Mouse (Mus musculus) CH12.LX (cell line): ENCODE measurements around the gene Alyref2. TPM values are rescaled to one million over a fixed set of nuclear protein-coding genes. Genes with fewer than 3 reads are reported as not detected.

Experiments used
- DNase-seq: peaks from one replicate; pipeline ENCODE4 v3.0.0-alpha.2; 2013; ENCODE audit errors: extremely low read depth
- H3K27ac ChIP-seq: 2 replicates; pipeline ENCODE4 v1.5.1; 2012; ENCODE audit warnings: low read depth, mild to moderate bottlenecking, control low read depth, moderate library complexity; ENCODE audit not compliant: insufficient read depth
- H3K27me3 ChIP-seq: replicated peaks from 2 replicates; pipeline ENCODE3; 2012; ENCODE audit warnings: inconsistent platforms
- H3K36me3 ChIP-seq, 2 experiments: replicated peaks in 1 of 2; 2 replicates each; pipeline versions ENCODE3 to v1.6.1; 2012; ENCODE audit warnings: inconsistent platforms in 1 of 2, low read length in 1 of 2, mild to moderate bottlenecking in 1 of 2, mixed read lengths in 1 of 2, moderate library complexity in 1 of 2; ENCODE audit not compliant: control insufficient read depth in 1 of 2, insufficient read depth in 1 of 2
- H3K4me1 ChIP-seq, 2 experiments: 2 replicates each; pipeline ENCODE4 v1.6.1; 2012; ENCODE audit warnings: inconsistent platforms in 1 of 2, moderate library complexity in 1 of 2; ENCODE audit not compliant: insufficient read depth in 2 of 2, control insufficient read depth in 1 of 2
- H3K4me2 ChIP-seq: 2 replicates; pipeline ENCODE4 v1.6.1; 2012; ENCODE audit warnings: low read depth, mild to moderate bottlenecking, control low read depth; ENCODE audit not compliant: poor library complexity, insufficient read depth, severe bottlenecking
- H3K4me3 ChIP-seq, 3 experiments: fragments of 150-350 bp in 1 of 3; sonication (generic) in 1 of 3; replicated peaks in 1 of 3; 2 replicates each; pipeline versions ENCODE3 to v1.5.1; 2011 to 2012; ENCODE audit warnings: low read depth in 2 of 3, low read length in 2 of 3, mild to moderate bottlenecking in 2 of 3, moderate library complexity in 2 of 3, control low read depth in 1 of 3, improper control_type of control experiment in 1 of 3, inconsistent platforms in 1 of 3, mixed read lengths in 1 of 3; ENCODE audit not compliant: poor library complexity in 1 of 3
- H3K79me2 ChIP-seq: replicated peaks from 2 replicates; pipeline ENCODE4 v1.6.1; 2012; ENCODE audit warnings: mild to moderate bottlenecking, moderate library complexity; ENCODE audit not compliant: control insufficient read depth, poor library complexity, insufficient read depth, severe bottlenecking; ENCODE audit errors: extremely low read depth
- H3K9ac ChIP-seq: 2 replicates; pipeline ENCODE4 v1.6.1; 2012; ENCODE audit warnings: low read depth, mild to moderate bottlenecking, control low read depth, moderate library complexity; ENCODE audit not compliant: insufficient read depth
- H3K9me3 ChIP-seq: replicated peaks from 2 replicates; pipeline ENCODE3; 2012; ENCODE audit warnings: low read length, inconsistent platforms, mixed read lengths
- BHLHE40 ChIP-seq: IDR thresholded peaks from 2 replicates; pipeline ENCODE4 v1.6.1; 2011; ENCODE audit warnings: mild to moderate bottlenecking, low read depth, low read length, improper control_type of control experiment
- CHD1 ChIP-seq: IDR thresholded peaks from 2 replicates; pipeline ENCODE4 v1.6.1; 2012; ENCODE audit warnings: low read depth, low read length, improper control_type of control experiment, inconsistent platforms
- CHD2 ChIP-seq: IDR thresholded peaks from 2 replicates; pipeline ENCODE4 v1.6.1; 2011; ENCODE audit warnings: low read length, improper control_type of control experiment
- CTCF ChIP-seq, 2 experiments: IDR thresholded peaks in 1 of 2; conservative IDR thresholded peaks in 1 of 2; 2 replicates each; pipeline ENCODE4 v1.5.1; 2011 to 2012; ENCODE audit warnings: low read depth in 2 of 2, low read length in 2 of 2, improper control_type of control experiment in 1 of 2, inconsistent platforms in 1 of 2, mild to moderate bottlenecking in 1 of 2, moderate library complexity in 1 of 2
- ELF1 ChIP-seq: IDR thresholded peaks from 2 replicates; pipeline ENCODE4 v1.6.1; 2014; ENCODE audit warnings: low read depth, mild to moderate bottlenecking, inconsistent platforms, low read length, improper control_type of control experiment
- HCFC1 ChIP-seq: IDR thresholded peaks from 2 replicates; pipeline ENCODE4 v1.6.1; 2012; ENCODE audit warnings: low read depth, mild to moderate bottlenecking, inconsistent platforms, low read length, improper control_type of control experiment
- JUN ChIP-seq: IDR thresholded peaks from 2 replicates; pipeline ENCODE4 v1.6.1; 2011; ENCODE audit warnings: low read depth, mild to moderate bottlenecking, low read length, improper control_type of control experiment, moderate library complexity; ENCODE audit not compliant: insufficient read depth
- KAT2A ChIP-seq: IDR thresholded peaks from 2 replicates; pipeline ENCODE4 v1.6.1; 2012; ENCODE audit warnings: low read length, improper control_type of control experiment, inconsistent platforms; ENCODE audit not compliant: insufficient replicate concordance
- MAFK ChIP-seq: IDR thresholded peaks from 2 replicates; pipeline ENCODE4 v1.6.1; 2011; ENCODE audit warnings: low read length, improper control_type of control experiment; ENCODE audit not compliant: insufficient replicate concordance
- MAX ChIP-seq: IDR thresholded peaks from 2 replicates; pipeline ENCODE4 v1.6.1; 2011; ENCODE audit warnings: low read length, improper control_type of control experiment
- MAZ ChIP-seq: IDR thresholded peaks from 2 replicates; pipeline ENCODE4 v1.6.1; 2012; ENCODE audit warnings: low read depth, mild to moderate bottlenecking, inconsistent platforms, low read length, improper control_type of control experiment, moderate library complexity
- MXI1 ChIP-seq: IDR thresholded peaks from 2 replicates; pipeline ENCODE4 v1.6.1; 2011; ENCODE audit warnings: mild to moderate bottlenecking, low read depth, low read length, improper control_type of control experiment
- MYC ChIP-seq: IDR thresholded peaks from 2 replicates; pipeline ENCODE4 v1.6.1; 2011; ENCODE audit warnings: low read depth, mild to moderate bottlenecking, improper control_type of control experiment, low read length
- NELFE ChIP-seq: IDR thresholded peaks from 2 replicates; pipeline ENCODE4 v1.6.1; 2011; ENCODE audit warnings: low read depth, low read length, improper control_type of control experiment
- RCOR1 ChIP-seq: conservative IDR thresholded peaks from 2 replicates; pipeline ENCODE4 v1.6.1; 2012; ENCODE audit warnings: low read depth, mild to moderate bottlenecking, inconsistent platforms, low read length, improper control_type of control experiment
- SIN3A ChIP-seq: IDR thresholded peaks from 2 replicates; pipeline ENCODE4 v1.6.1; 2012; ENCODE audit warnings: low read length, improper control_type of control experiment, inconsistent platforms
- SMC3 ChIP-seq: IDR thresholded peaks from 2 replicates; pipeline ENCODE4 v1.6.1; 2011; ENCODE audit warnings: low read depth, low read length, improper control_type of control experiment
- TBP ChIP-seq: conservative IDR thresholded peaks from 2 replicates; pipeline ENCODE4 v1.6.1; 2011; ENCODE audit warnings: low read depth, low read length, improper control_type of control experiment
- UBTF ChIP-seq: IDR thresholded peaks from 2 replicates; pipeline ENCODE4 v1.6.1; 2012; ENCODE audit warnings: low read depth, mild to moderate bottlenecking, inconsistent platforms, low read length, improper control_type of control experiment, moderate library complexity
- USF1 ChIP-seq: IDR thresholded peaks from 2 replicates; pipeline ENCODE4 v1.6.1; 2014; ENCODE audit warnings: low read depth, mild to moderate bottlenecking, inconsistent platforms, low read length, improper control_type of control experiment
- dilution Hi-C: fragments of 300-500 bp; cut with MboI; formaldehyde crosslinking; loops from 2 replicates; pipeline ENCODE4 v1.14.3; 2020; ENCODE audit warnings: low sequenced_read_pairs; ENCODE audit not compliant: extremely low pct_unique_long_range_greater_than_20kb, extremely low pct_ligation_motif_present
- in situ Hi-C: fragments of 300-500 bp; cut with MboI; formaldehyde crosslinking; loops from 3 replicates; pipeline ENCODE4 v1.14.3; 2019; ENCODE audit warnings: low sequenced_read_pairs, low pct_ligation_motif_present, low pct_unique_long_range_greater_than_20kb, mixed read lengths
- polyA plus RNA-seq: library from polyadenylated mRNA; unstranded; fragments of >175 nt; gene quantifications from 2 replicates; pipeline ENCODE4 v1.2.1, GENCODE M21; 2012; ENCODE audit warnings: low read depth; ENCODE audit not compliant: insufficient read length
- total RNA-seq, 2 experiments: library from RNA; depleted of rRNA; stranded (reverse); fragments of 300-350 nt in 1 of 2; fragments of >200 nt in 1 of 2; gene quantifications; 2 replicates each; pipeline ENCODE4 v1.2.3; 2012 to 2014

The Alyref2 gene
- total and polyA plus RNA-seq, 3 experiments = 4.2 to 5.9 (median 4.9) TPM

- no peaks in the 10 kb centered on the region for H3K27me3 ChIP-seq
- in situ Hi-C loops = no loop called here
- TF ChIP-seq SMC3 (no peak), CTCF (conservative IDR thresholded peaks at IDR 0.05 in 1 of 2, IDR thresholded peaks at IDR 0.05 in 1 of 2; ENCODE audit: low read depth in 2 of 2, low read length in 2 of 2) (no peak), ELF1 (no peak), MYC (no peak), MAFK (no peak), MAZ (no peak), UBTF (no peak), KAT2A (no peak), MXI1 (no peak), JUN (no peak), CHD2 (no peak), SIN3A (no peak), USF1 (no peak), TBP (no peak), RCOR1 (no peak), CHD1 (no peak)
- TF ChIP-seq, all 38 proteins: peak for 0
- Histone ChIP-seq H3K9me3 (peaks cover 14% of the 10 kb centered on the region), H3K4me2 (no peak overlapping the region), H3K79me2 (no peaks in the 10 kb centered on the region), H3K9ac (no peak overlapping the region), H3K36me3 (no peaks in the 10 kb centered on the region), H3K4me3 (no peak overlapping the region), H3K27ac (no peak overlapping the region), H3K4me1 (no peaks in the 10 kb centered on the region)
- dilution Hi-C loops = no loop called here
- DNase-seq = no peak
Measured at GRCm38 (mm10) chr1:171494241-171494640, 9.0 kb upstream of the Alyref2 start.

DNA sequence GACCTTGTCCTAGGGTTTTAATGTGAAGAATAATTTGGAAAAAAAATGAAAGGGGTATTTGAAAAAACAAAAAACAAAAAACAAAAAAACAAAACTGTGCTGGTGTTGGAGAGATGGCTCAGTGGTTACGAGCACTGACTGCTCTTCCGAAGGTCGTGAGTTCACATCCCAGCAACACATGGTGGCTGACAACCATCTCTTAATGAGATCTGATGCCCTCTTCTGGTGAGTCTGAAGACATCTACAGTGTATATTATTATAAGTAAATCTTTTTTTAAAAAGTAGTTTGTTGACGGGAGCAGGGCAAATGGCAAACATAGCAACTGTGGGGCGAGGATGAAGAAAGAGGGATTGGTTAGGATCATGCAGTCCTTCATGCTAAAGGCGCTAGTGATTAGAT, 7.9 kb upstream of the Alyref2 start:
- dilution Hi-C loops = no loop called here
- H3K9me3 ChIP-seq = peaks cover 12% of the 10 kb centered on the region
- H3K27me3 ChIP-seq = no peaks in the 10 kb centered on the region
- no peak overlapping the region for H3K27ac ChIP-seq
- TF ChIP-seq HCFC1 = no peak
- TF ChIP-seq NELFE = no peak
- TF ChIP-seq USF1 = no peak
- no peak for TF ChIP-seq SIN3A
- no peak for TF ChIP-seq MYC
- TF ChIP-seq TBP = no peak
- TF ChIP-seq MAX = no peak
- no peak for TF ChIP-seq JUN
- no peak for TF ChIP-seq BHLHE40
- in situ Hi-C loops = no loop called here
- H3K79me2 ChIP-seq = no peaks in the 10 kb centered on the region
- no peak overlapping the region for H3K4me2 ChIP-seq
- DNase-seq = no peak
- no peak overlapping the region for H3K9ac ChIP-seq
- H3K4me3 ChIP-seq = no peak overlapping the region
- H3K4me1 ChIP-seq = peaks cover 0 to 8% of the 10 kb centered on the region in 2 experiments; a peak in 2 of 4 replicates
- no peaks in the 10 kb centered on the region for H3K36me3 ChIP-seq
